Comparison of ENCODE assay signal across 18 mouse cellular contexts in genomic region chr1:116366806-116367205, GRCm38 (mm10).
DNase-seq lines count a peak whose midpoint lies in the region; ATAC-seq lines count a peak whose summit lies in the region.
"Had no signal": no experiment of that assay in that cellular context is flagged by ENCODE, and none has a peak within 500 bp of the region (broad histone marks: within the 10 kb centered on the region; RNA-seq: fewer than 3 reads in every experiment).

No protein-coding gene starts in this region.

- peaks cover 28% of the 10 kb centered on the region for H3K4me1 ChIP-seq in hindbrain, embryonic 10.5 days (replicated peaks)
- H3K4me1 ChIP-seq in hindbrain, embryonic 14.5 days (replicated peaks; ENCODE audit: control insufficient read depth, insufficient read depth, low read length), result no peaks in the 10 kb centered on the region
- H3K4me1 ChIP-seq: embryonic facial prominence, embryonic 15.5 days had no signal

- no peak; the same call in 1 of the 2 replicates for ATAC-seq in hindbrain, embryonic 14.5 days (ENCODE audit: low FRiP score)
- ATAC-seq: forebrain, embryonic 16.5 days had no signal

- H3K9me3 ChIP-seq in hindbrain, embryonic 10.5 days, result no peaks in the 10 kb centered on the region
- no peaks in the 10 kb centered on the region for H3K9me3 ChIP-seq in hindbrain, embryonic 14.5 days (ENCODE audit: control insufficient read depth, low read length)
- H3K9me3 ChIP-seq: embryonic facial prominence, embryonic 15.5 days had no signal

- peak overlapping the region; percentile 40; the same call in 1 of the 2 replicates for H3K27ac ChIP-seq in hindbrain, embryonic 10.5 days
- no peak overlapping the region for H3K27ac ChIP-seq in hindbrain, embryonic 14.5 days
- H3K27ac ChIP-seq: embryonic facial prominence, embryonic 15.5 days had no signal

- no peaks in the 10 kb centered on the region for H3K27me3 ChIP-seq in hindbrain, embryonic 10.5 days (ENCODE audit: insufficient read depth, poor library complexity, severe bottlenecking)
- no peaks in the 10 kb centered on the region for H3K27me3 ChIP-seq in hindbrain, embryonic 14.5 days (ENCODE audit: control insufficient read depth, insufficient read depth, low read length)
- H3K27me3 ChIP-seq: embryonic facial prominence, embryonic 15.5 days had no signal

- H3K4me3 ChIP-seq in hindbrain, embryonic 10.5 days, result no peak overlapping the region
- no peak overlapping the region for H3K4me3 ChIP-seq in hindbrain, embryonic 14.5 days (replicated peaks; ENCODE audit: low read length)
- H3K4me3 ChIP-seq: embryonic facial prominence, embryonic 15.5 days had no signal

- H3K9ac ChIP-seq in hindbrain, embryonic 14.5 days, result no peak overlapping the region
- H3K9ac ChIP-seq: embryonic facial prominence, embryonic 15.5 days; lung, embryonic 14.5 days had no signal

- H3K36me3 ChIP-seq in hindbrain, embryonic 10.5 days, result no peaks in the 10 kb centered on the region
- H3K36me3 ChIP-seq in hindbrain, embryonic 14.5 days (replicated peaks; ENCODE audit: control insufficient read depth, insufficient read depth), result no peaks in the 10 kb centered on the region
- H3K36me3 ChIP-seq: embryonic facial prominence, embryonic 15.5 days had no signal

- peak; percentile 24 for DNase-seq in hindbrain, embryonic 10.5 days (ENCODE audit: low spot score)
- no peak for DNase-seq in hindbrain, embryonic 14.5 days (ENCODE audit: low spot score)
- peak; percentile 18 for DNase-seq in embryo, embryonic 10 days (ENCODE audit: low spot score)
- peak; percentile 19 for DNase-seq in mesoderm, embryonic 11.5 days (ENCODE audit: low read depth, low spot score)
- peak; percentile 56 for DNase-seq in retina, embryonic 14.5 days (ENCODE audit: low spot score)
- no peak for DNase-seq in layer of hippocampus, postnatal 25 days (ENCODE audit: extremely low spot score in 1 of 2, low spot score in 1 of 2)
- DNase-seq in layer of hippocampus, adult 9-11 months, result no peak
- DNase-seq in testis, postnatal 14 days (ENCODE audit: low spot score), result no peak
- DNase-seq: B cell, adult 2 months; cerebellum, adult 9-11 months; gastrocnemius, postnatal 14 days; heart, postnatal 4 days; kidney, adult 9 months; liver; lung, embryonic 14.5 days had no signal

- H3K4me2 ChIP-seq in hindbrain, embryonic 14.5 days (replicated peaks), result no peak overlapping the region
- H3K4me2 ChIP-seq: embryonic facial prominence, embryonic 15.5 days; heart, embryonic 11.5 days; lung, embryonic 14.5 days had no signal

Comparison
In these comparisons a context has a peak if more than half of its experiments do, and no peak if none do; other contexts are left out.
1. DNase-seq: peak in hindbrain, embryonic 10.5 days (single experiment), embryo, embryonic 10 days (single experiment), mesoderm, embryonic 11.5 days (single experiment) and retina, embryonic 14.5 days (single experiment); none in hindbrain, embryonic 14.5 days (single experiment), layer of hippocampus, postnatal 25 days (0 of 2), layer of hippocampus, adult 9-11 months (single experiment) and testis, postnatal 14 days (single experiment).